Mouse (Mus musculus) c-Kit-negative CD71-positive TER-119-positive erythroid progenitor cells, embryonic 14.5 days (primary cell): ENCODE data around the gene Pin1.
"Not testable (repeated sequence)": the region's sequence is repeated elsewhere in the genome, so short reads cannot be mapped to it uniquely, and the experiment has no call there.

Source experiments
- DNase-seq: peaks from one replicate; pipeline ENCODE4 v3.0.0-alpha.2; 2013; ENCODE audit warnings: low read depth, low spot score

The Pin1 gene

DNA sequence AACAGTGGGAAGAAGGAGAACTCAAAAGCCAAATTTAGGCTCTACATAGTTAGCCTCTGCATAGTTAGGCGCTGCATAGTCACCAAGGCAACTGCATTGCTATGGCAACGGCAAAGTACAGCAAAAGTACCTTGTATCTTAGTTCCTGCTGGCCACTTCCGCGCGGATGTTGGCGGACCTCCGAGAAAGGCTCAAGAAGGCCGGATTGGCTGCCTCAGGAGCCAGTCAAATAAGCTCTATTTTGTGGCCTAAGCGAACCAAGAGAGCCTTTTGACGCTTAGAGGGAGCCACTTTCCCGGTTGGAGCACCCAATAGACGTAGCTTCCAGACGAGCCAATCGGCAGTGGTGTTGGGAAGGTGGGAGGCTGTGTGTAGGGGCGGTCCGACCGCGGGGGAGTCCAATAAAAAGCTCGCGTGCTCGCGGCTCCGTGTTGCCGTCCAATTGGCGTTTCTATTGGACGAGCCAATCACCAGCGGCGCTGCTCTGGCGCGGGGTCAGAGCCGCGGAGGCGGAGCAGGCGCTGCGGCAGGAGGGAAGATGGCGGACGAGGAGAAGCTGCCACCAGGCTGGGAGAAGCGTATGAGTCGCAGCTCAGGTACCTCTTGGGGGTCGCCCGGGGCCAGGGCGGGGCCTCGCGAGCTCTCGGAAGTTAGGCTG is at the start of gene Pin1:
Gene Pin1 (plus strand): TSS at position 494 of the 658 bp plus-strand sequence.
- DNase-seq, result peak; percentile 95

DNA sequence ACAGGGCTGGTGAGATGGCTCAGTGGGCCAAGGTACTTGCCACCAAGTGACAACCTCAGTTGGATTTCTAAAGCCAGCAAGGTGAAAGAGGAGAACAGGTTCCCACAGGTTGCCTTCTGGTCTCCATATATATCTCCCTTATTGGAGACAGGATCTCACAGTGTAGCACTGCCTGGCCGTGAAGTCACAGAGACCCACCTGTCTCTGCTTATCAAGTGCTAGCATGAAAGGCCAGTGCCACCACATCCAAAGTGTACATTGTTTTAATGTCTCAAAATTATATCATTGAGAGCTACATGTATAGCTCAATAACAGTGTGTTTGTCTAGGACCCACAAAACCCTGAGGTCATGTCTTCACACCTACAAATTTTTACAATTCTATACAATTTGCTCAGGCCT is 45.6 kb upstream of the Pin1 start:
- no peak for DNase-seq

DNA sequence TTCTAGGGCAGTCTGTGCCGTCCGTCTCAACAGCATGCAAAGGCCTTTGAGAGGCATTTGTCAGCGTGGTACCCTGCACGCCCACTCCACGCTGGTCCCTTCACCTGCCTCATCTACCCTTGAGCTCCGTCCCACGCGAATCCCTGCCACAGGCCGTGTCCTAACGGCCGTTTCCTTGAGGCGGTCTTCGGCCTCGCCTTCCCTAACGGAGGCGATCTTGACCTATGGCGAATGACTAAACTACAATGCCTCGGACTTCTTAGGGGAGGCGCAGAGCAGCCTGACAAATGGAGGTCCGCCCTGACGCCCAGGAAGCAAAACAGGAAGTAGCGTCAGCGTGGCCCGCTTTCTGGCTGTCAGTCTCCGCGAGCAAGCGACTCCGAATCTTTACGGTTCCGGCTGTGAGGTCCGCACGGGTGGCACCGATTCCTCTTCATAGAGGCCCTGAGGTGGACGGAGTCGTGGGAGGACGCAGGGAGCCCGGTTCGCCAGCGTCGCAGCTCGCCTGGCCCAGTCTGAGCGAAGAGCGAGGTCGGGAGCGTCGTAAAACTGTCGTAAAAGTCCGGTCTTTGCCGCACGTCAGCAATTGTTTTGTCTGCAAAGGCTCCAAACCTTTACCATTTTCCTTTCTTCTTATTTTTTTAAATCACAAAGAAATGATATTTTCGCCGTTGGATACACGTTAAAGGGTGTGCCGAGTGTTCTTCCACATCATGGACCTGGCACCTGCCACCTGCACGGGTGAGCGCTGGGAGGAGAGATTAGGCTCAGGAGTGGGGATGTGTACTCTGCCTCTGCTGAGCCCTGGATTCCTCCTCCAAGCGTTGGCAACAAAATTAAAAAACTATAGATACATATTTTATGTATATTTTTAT is 44.6 kb upstream of the Pin1 start:
- peak; percentile 89 for DNase-seq

DNA sequence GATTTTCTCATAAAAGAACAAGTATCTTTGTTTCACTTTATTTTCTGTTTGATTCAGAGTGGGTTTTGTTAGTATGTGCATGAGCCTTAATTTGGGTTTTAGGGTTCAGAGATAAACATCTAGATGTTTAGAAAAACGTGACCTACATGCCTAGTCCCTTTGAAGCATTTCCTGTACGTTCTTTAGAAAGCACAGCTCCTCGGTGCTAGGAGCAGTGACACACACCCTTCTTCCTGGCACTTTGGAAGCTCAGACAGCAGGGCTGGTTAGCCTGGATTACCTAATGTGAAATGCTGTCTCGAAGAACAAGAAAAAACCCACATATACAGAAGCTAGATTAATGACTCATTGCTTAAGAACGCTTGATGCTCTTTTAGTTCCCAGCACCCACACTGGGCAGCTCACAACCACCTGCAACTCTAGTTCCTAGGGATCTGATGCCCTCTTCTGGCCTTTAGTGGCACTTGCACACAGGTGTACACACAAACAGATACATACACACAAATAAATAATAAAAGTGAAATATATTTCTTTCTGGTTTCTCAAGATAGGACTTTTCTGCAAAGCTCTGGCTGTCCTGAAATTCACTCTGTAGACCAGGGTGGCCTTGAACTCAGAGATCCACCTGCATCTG is 41.9 kb upstream of the Pin1 start:
- DNase-seq, result no peak

DNA sequence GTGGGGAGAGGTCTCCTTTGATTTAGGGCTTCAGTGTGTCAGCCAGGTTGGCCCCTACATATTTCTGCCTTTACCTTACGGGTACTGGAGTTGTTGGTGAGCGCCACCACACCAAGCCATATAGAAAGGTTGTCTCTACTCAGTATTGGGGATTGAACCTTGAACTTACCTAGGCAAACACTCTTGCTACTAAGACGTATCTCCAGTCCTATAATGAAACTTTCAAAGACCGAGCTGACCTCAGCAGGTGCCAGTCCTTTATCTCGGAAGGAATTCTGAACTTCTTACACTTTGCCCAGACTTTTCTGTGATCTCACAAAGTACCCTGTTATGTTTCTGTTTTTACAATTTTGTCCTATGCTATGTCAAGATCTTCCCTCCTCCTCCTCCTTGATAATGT is 39.9 kb upstream of the Pin1 start:
- no peak for DNase-seq

DNA sequence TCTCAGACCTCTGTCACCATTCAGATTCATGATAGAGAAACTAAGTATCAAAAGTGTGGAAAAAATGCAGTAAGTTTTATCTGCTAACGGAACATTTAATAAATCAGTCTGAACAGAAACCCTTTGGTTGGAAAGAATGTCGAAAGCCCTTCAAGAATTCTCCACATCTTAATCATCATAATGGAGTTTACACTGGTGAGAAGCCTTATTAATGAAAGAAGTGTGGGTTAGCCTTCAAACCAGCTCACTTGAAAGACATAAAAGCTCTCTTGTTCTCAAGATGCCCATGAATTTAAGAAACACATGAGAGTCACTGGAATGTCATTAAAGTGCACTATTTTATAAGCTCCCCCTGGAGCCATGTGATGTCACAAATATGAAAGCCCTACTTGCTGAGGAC is 35.2 kb upstream of the Pin1 start:
- DNase-seq, result no peak

DNA sequence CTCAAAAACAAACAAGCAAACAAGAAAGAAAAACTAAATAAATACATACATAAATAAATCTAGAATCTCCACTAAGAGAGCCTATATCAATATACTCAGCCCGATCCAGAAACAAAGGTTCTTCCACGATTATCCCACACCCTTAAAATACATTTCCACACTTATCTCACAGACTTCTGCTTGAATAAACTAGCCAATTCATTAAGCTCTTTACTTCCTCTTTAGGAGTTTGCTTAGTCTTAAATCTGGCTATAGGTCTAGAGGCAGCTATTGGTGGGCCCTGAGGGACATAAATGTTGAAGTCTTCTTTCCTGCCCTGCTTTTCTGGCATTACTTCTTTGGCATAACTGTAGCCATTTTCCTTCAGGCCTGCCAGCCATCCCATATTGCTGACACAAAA is 20.6 kb upstream of the Pin1 start:
- no peak for DNase-seq

DNA sequence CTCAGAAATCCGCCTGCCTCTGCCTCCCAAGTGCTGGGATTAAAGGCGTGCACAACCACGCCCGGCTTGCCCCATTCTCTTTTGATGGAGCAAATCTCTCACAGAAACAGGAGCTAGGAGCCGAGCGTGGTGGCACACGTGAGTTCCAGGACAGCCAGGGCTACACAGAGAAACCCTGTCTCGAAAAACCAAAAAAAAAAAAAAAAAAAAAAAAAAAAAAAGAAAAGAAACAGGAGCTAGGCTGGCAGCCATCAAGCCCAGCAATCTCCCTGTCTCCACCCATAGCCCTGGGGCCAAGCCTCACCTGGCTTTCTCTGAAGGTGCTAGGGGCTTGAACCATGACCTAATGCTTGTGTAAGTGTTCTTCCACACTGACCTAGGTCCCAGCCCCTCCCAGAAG is 16.2 kb upstream of the Pin1 start:
- DNase-seq, result not testable (repeated sequence)

DNA sequence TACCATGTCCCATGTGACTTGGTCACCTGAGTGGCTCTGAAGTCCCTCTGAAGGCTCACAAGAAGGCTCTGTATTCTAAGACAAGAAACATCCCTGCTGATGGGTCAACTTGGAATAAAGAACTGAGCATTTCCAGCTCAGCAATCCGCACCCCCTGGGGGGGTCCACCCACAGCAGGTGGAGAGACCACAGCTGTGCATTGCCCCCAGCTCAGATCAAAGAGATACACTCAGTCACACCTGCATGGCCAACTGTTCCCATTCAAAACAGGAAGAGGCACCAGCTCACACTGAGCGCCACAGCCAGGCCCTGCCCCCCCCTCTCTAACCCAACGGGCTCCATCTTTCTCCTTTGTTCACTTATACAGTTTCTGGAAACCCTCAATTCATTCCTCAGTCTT is 15.6 kb upstream of the Pin1 start:
- no peak for DNase-seq

DNA sequence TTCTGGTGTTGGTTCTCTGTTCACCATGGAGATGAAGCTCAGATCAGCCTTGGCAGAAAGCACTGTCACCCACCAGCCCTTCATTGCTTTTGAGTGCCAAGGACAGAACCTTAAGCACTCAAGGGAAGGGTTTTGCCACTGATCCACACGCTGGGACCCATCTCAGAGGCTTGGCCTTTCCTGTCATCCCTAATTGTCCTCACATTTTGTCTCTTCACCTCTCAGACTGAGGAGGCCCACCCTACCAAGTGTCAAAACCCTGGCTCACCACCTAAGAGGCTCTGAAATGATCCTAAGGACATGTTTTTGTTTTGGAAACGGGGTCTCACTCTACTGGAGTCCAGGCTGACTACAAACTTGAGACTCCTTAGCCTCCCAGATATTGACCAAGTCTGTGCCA is 15.1 kb upstream of the Pin1 start:
- no peak for DNase-seq

DNA sequence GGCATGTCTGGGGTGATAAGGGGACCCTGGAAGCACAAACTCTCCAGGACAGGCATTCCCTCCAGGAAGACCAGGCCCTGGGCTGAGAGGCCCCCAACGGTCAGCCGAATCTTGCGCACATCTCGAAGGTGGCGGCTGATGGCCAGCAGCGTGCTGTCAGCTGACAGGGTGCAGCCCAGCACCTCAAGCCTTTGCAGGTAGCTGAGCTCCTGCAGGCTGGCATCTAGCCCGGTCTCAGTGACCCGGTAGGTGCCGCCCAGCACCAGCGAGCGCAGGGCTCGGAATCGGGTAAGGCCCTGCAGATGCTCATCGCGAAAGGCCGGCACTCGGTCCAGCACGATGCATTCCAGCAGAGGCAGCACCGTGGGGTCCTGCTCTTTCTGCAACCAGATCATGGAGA is 13.3 kb upstream of the Pin1 start:
- DNase-seq, result no peak

DNA sequence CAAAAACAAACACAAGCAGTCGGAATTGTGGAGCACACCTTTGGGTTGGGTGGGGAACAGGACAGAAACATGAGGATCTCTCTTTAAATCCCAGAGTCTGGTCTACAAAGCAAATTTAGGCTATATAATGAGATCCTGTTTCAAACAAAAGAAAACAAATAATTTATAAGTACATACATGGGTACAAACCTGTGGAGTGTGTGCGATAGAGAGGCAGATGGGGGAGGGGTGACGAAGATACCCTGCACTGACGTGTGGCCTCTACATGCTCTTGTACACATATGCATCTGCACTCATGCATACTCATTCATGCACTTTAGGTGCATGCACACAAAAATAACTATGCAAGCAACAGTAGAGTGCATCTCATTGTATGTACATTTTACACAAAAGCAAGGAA is 12.4 kb upstream of the Pin1 start:
- DNase-seq, result no peak

DNA sequence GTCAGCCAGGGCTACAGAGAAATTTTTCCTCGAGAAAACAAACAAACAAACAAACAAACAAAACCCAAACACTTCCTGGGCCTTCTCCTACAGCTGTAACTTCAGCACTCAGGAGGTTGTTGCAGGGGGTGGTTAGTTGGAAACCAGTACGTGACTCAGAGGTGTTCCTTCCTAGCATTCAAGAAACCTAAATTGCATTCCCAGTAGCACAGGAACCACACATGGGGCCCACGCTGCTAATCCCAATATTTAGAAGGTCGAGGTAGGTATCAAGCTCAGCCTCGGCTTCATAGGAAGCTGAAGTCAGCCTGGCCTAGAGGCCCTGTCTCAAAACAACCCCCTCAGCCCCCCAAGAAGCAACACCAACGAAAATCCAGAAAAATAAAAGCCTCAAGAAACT is 10.4 kb upstream of the Pin1 start:
- no peak for DNase-seq

DNA sequence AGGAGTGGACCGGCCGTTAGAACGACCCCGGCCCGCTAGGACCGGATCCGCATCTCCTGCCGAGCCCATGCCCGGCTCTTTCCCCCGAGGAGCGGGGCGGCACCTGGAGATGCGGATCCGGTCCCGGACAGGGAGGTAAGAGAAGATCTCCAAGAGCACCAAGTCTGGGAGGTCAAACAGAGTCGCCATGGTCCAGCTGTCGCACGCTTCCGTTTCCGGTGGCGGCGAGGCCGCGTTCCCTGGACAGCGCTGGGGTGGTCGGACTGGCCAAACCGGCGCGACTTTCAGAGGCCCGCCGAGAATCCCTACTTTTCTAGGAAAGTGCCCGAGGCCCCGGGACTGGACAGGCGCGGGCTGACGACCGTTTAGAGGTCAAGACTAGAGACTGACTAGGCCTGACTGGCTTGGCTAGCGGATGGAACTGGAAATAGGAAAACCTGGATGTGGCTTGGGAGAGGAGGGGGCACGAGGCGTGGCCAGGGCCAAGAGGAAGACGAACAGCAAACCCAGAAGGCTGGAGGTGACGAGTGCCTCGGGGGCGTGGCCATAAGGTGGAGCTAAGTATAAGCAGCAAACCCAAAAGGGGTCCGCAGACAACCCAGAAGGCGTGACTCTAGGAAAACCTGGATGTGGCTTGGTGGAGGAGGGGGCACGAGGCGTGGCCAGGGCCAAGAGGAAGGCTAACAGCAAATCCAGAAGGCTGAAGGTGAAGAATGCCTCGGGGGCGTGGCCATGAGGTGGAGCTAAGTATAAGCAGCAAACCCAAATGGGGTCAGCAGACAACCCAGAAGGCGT is 9.6 kb upstream of the Pin1 start, which contains the start of gene Ubl5:
Gene Ubl5 (plus strand): TSS at position 778 of the 795 bp plus-strand sequence.
- no peak for DNase-seq

DNA sequence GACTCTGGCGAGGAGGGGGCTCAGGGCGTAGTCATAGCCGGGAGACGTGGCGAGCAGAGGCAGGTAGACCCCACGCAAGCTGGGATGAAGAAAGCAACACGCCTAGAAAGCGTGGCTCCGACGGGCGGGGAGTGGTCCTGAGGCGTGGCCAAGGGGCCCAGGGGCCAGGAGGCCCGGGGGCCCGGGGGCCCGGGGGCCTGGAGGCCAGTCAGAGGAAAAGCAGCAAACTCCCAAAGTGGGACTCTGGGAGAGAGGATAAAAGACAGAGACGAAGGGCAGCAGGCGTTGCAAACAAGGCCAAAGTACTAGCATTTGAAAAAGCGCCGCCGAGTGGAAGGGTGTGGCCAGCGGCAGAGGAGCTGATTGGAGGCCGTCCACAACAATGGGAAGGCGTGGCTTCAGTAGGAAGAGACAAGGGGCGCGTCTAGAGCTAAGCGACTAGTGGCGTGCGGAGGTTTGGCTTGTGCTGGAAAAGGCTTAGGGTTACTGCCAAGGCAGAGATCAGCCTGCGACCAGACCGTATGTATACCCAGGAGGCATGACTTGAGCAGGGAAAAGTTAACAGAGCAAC is 8.9 kb upstream of the Pin1 start:
- DNase-seq, result peak; percentile 49

DNA sequence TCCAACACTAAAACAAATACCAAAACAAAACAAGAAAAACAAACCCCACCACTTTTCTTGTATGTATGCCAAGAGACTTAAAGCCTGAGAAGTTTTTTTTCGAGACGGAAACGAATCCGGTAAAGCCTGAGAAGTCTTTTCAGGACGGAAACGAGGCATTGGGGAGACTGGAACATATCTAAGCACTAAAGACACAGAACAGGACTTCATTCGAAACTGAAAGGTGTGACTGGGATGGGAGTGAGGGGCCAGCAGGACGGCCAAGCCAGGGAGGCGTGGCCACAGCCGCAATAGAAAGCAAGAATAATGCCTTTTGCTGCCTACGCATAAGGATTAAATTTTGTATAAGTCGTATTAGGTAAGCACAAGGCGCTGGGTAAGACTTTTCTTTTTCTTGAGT is 8.1 kb upstream of the Pin1 start:
- no peak for DNase-seq

DNA sequence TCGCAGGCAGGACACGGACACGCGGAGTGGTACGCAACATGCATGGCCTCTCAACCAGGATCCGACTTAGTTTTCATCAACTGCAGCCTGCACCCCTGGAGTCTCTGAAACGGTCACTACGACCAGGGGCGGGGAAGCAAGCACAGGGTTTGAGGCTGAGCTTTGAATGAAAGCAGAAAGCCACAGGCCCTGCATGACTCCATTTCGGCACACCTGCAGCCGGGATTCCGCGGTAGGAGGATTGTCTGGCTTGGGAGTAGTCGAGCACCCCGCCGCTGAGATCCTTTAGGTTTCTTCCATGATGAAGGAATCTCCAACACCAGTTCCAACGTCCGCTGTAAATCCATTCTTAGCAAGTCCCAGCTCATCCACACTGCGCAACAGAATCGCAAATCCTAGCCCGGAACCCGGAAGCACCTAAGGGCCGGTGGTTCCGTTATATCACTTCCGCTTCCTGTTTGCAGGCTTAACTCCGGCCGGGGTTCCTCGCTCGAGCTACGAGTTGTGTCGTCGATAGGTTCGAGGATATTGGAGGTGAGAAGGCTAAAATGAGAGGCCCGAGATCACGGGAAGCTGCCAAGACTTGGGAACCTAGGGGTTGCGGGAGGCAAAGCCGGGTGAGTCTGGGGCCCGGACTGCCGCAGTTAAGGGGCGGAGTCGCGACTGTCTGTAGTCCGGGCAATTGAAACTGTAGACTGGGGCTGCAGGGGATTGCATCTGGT is 7.4 kb upstream of the Pin1 start, which contains the start of gene Fbxl12:
Gene Fbxl12 (minus strand): TSS at position 408 of the 722 bp plus-strand sequence.
- peak; percentile 56 for DNase-seq

DNA sequence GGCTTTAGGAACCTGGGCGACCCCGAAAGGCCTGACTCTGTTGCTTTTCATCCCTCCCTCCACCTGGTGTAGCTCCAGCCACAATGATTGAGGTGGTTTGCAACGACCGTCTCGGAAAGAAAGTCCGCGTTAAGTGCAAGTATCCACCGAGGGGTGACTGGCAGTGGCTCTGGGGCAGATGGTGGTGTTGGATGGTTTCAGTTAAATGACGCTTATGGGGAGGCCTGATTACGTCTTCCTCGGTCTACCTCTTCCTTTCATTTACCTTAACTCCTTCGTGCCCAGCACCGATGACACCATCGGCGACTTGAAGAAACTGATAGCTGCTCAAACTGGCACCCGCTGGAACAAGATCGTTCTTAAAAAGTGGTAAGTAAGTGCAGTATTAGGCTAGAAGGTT is 6.8 kb upstream of the Pin1 start:
- DNase-seq, result no peak

DNA sequence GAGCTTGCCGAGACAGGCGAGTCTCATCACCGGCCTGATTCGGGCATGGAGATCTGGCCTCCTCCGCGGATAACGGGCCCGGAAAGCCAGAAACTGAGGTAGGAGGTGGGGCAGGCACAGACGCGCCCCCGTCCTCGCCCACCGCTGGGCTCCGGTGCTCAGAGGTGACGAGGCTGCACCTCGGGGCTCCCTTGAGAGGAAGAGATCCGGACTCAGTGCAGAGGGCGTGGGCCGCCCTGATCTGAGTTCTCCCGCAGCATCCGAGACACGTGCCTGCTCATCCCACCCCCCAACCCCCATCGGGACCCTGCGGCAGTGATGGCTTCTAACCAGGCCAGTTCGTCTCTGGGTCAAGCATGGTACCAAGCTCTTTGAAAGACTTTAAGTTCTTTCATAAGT is 364 bp downstream of the Pin1 start:
- DNase-seq, result no peak

DNA sequence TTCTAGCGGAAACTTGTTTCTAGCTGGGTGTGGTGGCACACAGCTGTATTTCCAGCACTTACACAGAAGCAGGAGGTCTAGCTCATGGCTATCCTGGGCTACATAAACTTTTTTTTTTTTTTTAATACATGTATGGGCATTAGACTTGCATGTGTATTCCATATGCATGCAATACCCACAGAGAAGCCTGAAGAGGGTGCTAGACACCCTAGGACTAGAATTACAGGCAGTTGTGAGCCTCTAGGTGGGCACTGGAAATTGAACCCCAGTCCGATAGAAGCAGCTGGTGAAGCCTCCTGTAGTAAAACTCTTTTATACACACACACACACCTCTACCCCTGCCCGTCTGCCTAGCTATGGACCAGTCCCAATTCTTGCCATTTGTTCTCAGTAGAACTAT is 2.0 kb downstream of the Pin1 start:
- no peak for DNase-seq

DNA sequence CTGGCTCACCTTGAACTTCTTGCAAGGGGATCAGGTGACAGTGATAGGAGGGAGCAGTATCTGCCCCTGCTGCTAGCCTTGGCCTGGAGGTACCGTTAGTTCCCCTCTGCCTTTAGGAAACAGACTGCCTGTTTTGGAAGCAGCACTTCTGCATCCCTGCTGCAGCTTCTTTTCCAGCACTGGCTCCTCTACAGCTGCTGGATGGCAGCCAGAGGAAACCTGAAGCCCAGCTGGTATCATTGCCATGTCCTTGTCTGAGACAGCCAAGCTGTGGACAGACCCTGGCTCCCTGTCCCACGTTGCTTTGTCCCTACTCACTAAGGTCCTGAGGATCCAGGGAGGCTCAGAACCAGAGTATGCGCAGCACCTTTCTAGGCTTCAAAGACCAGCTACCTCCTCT is 5.7 kb downstream of the Pin1 start:
- DNase-seq, result no peak
